Mouse (Mus musculus) hindbrain, embryonic 15.5 days (tissue): Measurements from ENCODE around the gene Hspa4. TPM values are rescaled to one million over a fixed set of nuclear protein-coding genes. Genes with fewer than 3 reads are reported as not detected.
"Not testable (repeated sequence)": the region's sequence is repeated elsewhere in the genome, so short reads cannot be mapped to it uniquely, and the experiment has no call there.

ENCODE experiments used
- ATAC-seq: fragments of 200-750 bp; cut with Nextera tagmentation; 2 replicates; pipeline ENCODE4 v1.8.0; 2017; ENCODE audit warnings: low read depth, moderate number of reproducible peaks, moderate TSS enrichment; ENCODE audit not compliant: low FRiP score
- H3K27ac ChIP-seq: fragments of 300-500 bp; sonication (generic); replicated peaks from 2 replicates; pipeline ENCODE4 v1.5.1; 2015; ENCODE audit warnings: mild to moderate bottlenecking, inconsistent platforms
- H3K27me3 ChIP-seq: fragments of 300-500 bp; sonication (generic); 2 replicates; pipeline ENCODE4 v1.6.1; 2015; ENCODE audit warnings: control low read depth, inconsistent platforms
- H3K36me3 ChIP-seq: fragments of 300-500 bp; sonication (generic); 2 replicates; pipeline ENCODE4 v1.6.1; 2015; ENCODE audit warnings: control low read depth, inconsistent platforms
- H3K4me1 ChIP-seq: fragments of 300-500 bp; sonication (generic); replicated peaks from 2 replicates; pipeline ENCODE4 v1.6.1; 2015; ENCODE audit warnings: control low read depth, inconsistent platforms
- H3K4me2 ChIP-seq: fragments of 300-500 bp; sonication (generic); 2 replicates; pipeline ENCODE4 v1.6.1; 2015; ENCODE audit warnings: moderate library complexity, mild to moderate bottlenecking, inconsistent platforms
- H3K4me3 ChIP-seq: fragments of 300-500 bp; sonication (generic); 2 replicates; pipeline ENCODE4 v1.5.1; 2015; ENCODE audit warnings: mild to moderate bottlenecking, inconsistent platforms
- H3K9ac ChIP-seq: fragments of 300-500 bp; sonication (generic); 2 replicates; pipeline ENCODE4 v1.6.1; 2015; ENCODE audit warnings: inconsistent platforms
- H3K9me3 ChIP-seq: fragments of 300-500 bp; sonication (generic); 2 replicates; pipeline ENCODE4 v1.6.1; 2016; ENCODE audit warnings: control low read depth, inconsistent platforms
- WGBS: fragments of 180-500 bp; shearing (Covaris S2); methylation state at CpG from one replicate; pipeline ENCODE4 v1.1.7; 2015; 5-methylcytosine and 5-hydroxymethylcytosine counted together
- polyA plus RNA-seq: library from polyadenylated mRNA; unstranded; fragments of >200 nt; fragmentation: Nextera tagmentation; extraction: Ambion mirVana; gene quantifications from 2 replicates; pipeline ENCODE4 v1.2.1, GENCODE M21; 2015

The Hspa4 gene
- polyA plus RNA-seq, 1 experiment from 2014 or later, result 45.3 TPM

DNA sequence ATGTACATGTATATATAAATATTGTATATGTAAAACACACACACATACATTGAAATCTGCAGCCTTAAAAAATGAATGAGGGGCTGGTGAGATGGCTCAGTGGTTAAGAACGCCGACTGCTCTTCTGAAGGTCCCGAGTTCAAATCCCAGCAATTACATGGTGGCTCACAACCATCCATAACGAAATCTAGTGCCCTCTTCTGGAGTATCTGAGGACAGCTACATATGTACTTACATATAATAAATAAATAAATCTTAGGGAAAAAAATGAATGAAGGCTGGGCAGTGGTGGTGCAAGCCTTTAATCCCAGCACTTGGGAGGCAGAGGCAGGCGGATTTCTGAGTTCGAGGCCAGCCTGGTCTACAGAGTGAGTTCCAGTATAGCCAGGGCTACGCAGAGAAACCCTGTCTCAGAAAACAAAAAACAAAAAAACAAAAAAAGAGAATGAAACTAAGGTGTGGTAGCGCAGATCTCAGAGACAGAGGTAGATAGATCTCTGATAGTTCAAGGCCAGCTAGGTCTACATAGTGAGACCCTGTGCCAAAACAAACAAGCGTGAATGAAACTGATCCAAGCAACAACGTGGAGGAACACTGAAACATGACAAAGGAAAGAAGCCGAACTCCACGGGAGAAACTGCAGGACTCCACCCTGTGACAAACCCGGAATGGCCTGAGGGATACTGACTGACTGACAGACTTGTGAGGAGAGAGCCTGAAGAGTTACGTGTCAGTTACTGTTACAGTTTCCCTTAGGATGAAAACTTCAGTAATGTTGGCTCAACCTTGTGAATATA, 4.0 kb upstream of the Hspa4 start:
- no peak overlapping the region for H3K4me2 ChIP-seq
- WGBS, result 84% methylated on average over 14 of the region's 14 CpGs

DNA sequence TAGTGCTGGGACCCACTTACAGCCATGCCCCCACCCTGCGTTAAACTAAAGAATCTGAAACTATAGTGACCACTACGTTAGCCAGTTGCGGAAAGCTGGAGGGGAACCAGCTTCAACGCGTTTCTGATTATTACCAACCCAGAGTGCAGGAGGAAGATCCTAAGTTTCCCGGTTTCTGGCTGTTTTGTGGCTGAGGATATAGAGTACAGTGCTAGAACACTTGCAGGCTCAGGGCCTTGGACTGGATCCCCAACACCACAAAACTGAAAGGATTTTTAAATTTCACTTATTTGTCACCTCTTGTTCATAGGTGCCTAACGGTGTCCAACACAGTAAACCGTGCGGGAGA, 884 bp upstream of the Hspa4 start:
- WGBS, result 57% methylated on average over 9 of the region's 9 CpGs
- peak overlapping the region; percentile 90 for H3K4me2 ChIP-seq

More for the DNA sequence above, 4.0 kb upstream of the Hspa4 start:
- H3K27ac ChIP-seq, result no peak overlapping the region
- peaks cover 12% of the 10 kb centered on the region for H3K4me1 ChIP-seq
- H3K9me3 ChIP-seq, result no peaks in the 10 kb centered on the region
- no peaks in the 10 kb centered on the region for H3K27me3 ChIP-seq
- no peaks in the 10 kb centered on the region for H3K36me3 ChIP-seq
- H3K4me3 ChIP-seq, result no peak overlapping the region
- no peak for ATAC-seq
- no peak overlapping the region for H3K9ac ChIP-seq

DNA sequence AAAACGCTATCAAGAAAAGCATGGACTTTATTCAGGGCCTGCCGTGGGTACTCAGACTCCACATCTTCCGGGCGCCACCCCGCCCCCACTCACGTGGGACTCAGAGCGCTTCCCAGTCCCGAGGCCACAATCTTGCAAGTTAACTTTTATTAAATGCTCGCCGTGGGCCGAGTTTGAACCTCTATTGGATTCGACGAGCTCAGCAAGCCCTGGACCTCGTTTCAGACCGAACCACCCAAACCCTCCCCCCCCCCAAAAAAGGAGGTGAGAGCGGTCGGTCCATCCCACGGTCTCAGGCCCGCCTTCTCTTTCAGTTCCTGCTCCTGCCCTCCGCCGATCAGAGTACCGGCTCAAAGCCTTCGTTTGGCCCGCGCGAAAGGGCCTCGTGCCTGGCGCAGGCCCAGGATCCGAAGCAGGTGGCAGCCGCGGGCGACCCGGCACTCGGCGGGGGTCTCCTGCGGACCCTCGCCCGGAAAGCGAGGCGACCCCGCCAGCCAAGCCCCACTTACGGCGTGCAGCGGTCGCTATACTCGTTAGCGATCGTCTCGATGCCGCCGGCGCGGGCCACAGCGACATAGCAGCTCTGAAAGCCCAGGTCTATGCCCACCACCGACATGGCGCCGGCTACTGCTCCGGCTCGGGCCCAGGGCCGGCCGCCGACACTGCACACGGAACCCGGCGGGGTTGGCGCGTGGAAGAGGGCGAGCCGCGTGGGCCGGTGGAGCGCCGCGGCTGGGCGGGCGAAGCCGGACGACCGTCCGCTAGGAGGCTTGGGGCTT, 517 bp downstream of the Hspa4 start:
- no peaks in the 10 kb centered on the region for H3K36me3 ChIP-seq
- H3K27ac ChIP-seq, result peak overlapping the region; percentile 95
- H3K27me3 ChIP-seq, result no peaks in the 10 kb centered on the region
- H3K4me2 ChIP-seq, result peak overlapping the region; percentile 90
- H3K4me3 ChIP-seq, result peak overlapping the region; percentile 99
- H3K9ac ChIP-seq, result peak overlapping the region; percentile 99
- no peak for ATAC-seq
- H3K4me1 ChIP-seq, result peaks cover 40% of the 10 kb centered on the region
- WGBS, result under 1% methylated on average over 79 of the region's 80 CpGs
- no peaks in the 10 kb centered on the region for H3K9me3 ChIP-seq

More for the DNA sequence above, 884 bp upstream of the Hspa4 start:
- no peak for ATAC-seq
- H3K9ac ChIP-seq, result peak overlapping the region; percentile 54
- peaks cover 38% of the 10 kb centered on the region for H3K4me1 ChIP-seq
- H3K27me3 ChIP-seq, result no peaks in the 10 kb centered on the region
- H3K4me3 ChIP-seq, result peak overlapping the region; percentile 99
- H3K9me3 ChIP-seq, result no peaks in the 10 kb centered on the region
- H3K27ac ChIP-seq, result peak overlapping the region; percentile 95
- no peaks in the 10 kb centered on the region for H3K36me3 ChIP-seq

DNA sequence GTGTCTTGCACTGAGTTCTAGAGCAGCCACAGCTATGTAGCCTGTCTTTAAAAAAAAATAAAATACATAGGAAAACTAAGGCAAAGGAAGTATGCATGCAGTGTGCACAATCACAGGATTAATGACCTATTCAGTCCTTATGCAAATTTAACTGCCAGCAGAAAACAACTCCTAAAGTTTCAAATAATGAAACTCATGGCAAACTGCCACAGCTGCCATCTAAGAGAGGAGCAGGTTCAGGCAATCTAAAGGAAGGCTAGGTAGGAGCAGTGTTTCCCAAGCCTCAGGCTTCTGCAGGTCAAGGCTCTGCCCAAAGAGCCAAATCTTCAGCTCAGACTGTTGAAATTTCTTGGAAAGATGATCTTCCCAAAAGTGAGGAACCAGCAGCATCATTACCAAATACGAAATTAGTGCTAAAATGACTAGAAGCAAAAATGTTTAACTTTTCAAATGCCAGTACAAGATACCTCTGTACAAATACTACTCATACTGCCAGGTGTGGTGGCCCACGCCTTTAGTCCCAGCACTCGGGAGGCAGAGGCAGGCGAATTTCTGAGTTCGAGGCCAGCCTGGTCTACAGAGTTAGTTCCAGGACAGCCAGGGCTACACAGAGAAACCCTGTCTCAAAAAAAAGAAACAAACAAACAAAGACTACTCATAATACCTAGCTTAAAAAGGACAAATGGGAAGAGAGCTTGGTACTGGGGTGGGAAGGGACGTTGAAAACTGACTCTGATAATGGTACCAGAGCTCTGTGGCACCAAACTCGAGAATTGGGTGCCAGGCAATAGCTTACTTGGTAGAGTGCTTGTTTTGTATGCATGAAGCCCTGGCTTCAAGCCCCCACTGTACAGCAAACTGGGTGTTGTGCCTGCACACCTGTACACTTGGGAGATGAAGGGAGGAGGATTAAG, 2.1 kb downstream of the Hspa4 start:
- no peak for ATAC-seq
- 86% methylated on average over 7 of the region's 7 CpGs for WGBS
- Histone ChIP-seq H3K9me3 (no peaks in the 10 kb centered on the region), H3K36me3 (no peaks in the 10 kb centered on the region), H3K4me3 (peak overlapping the region; percentile 99), H3K27ac (no peak overlapping the region), H3K4me2 (peak overlapping the region; percentile 90), H3K4me1 (peaks cover 40% of the 10 kb centered on the region), H3K27me3 (no peaks in the 10 kb centered on the region), H3K9ac (no peak overlapping the region)

DNA sequence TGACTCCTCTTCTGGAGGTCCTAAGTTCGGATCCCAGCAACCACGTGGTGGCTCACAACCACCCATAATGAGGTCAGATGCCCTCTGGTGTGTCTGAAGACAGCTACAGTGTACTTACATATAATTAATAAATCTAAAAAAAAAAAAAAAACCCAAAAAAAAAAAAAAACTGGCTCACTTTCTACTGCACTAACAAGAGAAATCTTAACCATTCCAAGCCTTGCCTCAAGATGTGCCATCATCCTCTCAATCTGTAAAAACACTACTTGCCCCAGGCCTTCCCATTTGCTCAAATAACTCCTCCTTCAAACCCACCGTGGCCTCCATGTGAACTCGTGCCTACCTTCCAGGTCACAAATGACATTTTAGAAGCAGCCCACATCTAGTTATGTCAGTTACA, 3.4 kb downstream of the Hspa4 start:
- H3K36me3 ChIP-seq, result peaks cover 4% of the 10 kb centered on the region; the same call in 1 of the 2 replicates
- 81% methylated on average over 4 of the region's 4 CpGs for WGBS
- no peak for ATAC-seq
- no peaks in the 10 kb centered on the region for H3K27me3 ChIP-seq
- no peak overlapping the region for H3K4me2 ChIP-seq
- H3K9ac ChIP-seq, result no peak overlapping the region
- H3K27ac ChIP-seq, result no peak overlapping the region
- H3K9me3 ChIP-seq, result no peaks in the 10 kb centered on the region
- no peak overlapping the region for H3K4me3 ChIP-seq
- peaks cover 40% of the 10 kb centered on the region for H3K4me1 ChIP-seq

DNA sequence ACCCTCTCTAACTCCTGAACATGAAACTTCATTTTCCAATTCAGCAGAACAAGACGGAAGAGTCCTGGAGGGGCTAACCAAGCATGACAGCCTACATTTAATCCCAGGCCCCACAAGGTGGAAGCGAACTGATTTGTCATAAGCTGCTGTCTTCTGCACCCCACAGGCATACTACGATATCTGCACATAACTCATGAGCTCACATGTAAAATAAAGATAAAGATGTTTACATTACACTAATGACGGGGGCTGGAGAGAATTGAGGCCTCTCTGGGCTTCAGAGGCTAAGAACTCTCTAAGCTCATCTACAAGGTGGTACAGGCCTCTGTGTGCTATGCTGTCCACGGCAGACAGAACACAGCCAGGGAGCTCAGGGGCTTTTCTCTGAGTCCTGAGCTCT, 5.8 kb downstream of the Hspa4 start:
- ATAC-seq, result no peak
- no peak overlapping the region for H3K9ac ChIP-seq

DNA sequence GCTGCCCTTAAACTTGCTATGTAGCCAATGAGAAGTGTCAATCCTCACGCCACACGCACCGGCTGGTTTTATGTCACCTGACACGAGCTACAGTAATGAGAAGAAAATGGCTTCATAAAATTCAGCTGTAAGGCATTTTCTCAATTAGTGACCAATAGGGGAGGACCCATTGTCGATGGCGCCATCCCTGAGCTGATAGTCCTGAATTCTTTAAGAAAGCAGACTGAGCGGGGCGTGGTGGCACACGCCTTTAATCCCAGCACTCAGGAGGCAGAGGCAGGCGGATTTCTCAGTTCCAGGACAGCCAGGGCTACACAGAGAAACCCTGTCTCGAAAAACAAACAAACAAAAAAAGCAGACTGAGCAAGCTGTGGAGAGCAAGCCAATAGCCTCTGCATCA, 9.4 kb downstream of the Hspa4 start:
- H3K9ac ChIP-seq, result no peak overlapping the region
- no peak overlapping the region for H3K4me2 ChIP-seq
- H3K4me3 ChIP-seq, result no peak overlapping the region
- no peak overlapping the region for H3K27ac ChIP-seq
- ATAC-seq, result no peak
- H3K4me1 ChIP-seq, result peaks cover 2% of the 10 kb centered on the region; the same call in 1 of the 2 replicates
- H3K36me3 ChIP-seq, result peaks cover 53% of the 10 kb centered on the region
- 89% methylated on average over 11 of the region's 11 CpGs for WGBS
- no peaks in the 10 kb centered on the region for H3K9me3 ChIP-seq
- no peaks in the 10 kb centered on the region for H3K27me3 ChIP-seq

More for the DNA sequence above, 5.8 kb downstream of the Hspa4 start:
- H3K27ac ChIP-seq, result no peak overlapping the region
- H3K36me3 ChIP-seq, result peaks cover 19% of the 10 kb centered on the region
- 78% methylated on average over 5 of the region's 5 CpGs for WGBS
- H3K9me3 ChIP-seq, result no peaks in the 10 kb centered on the region
- no peak overlapping the region for H3K4me3 ChIP-seq
- H3K27me3 ChIP-seq, result no peaks in the 10 kb centered on the region
- H3K4me2 ChIP-seq, result no peak overlapping the region
- peaks cover 31% of the 10 kb centered on the region for H3K4me1 ChIP-seq

DNA sequence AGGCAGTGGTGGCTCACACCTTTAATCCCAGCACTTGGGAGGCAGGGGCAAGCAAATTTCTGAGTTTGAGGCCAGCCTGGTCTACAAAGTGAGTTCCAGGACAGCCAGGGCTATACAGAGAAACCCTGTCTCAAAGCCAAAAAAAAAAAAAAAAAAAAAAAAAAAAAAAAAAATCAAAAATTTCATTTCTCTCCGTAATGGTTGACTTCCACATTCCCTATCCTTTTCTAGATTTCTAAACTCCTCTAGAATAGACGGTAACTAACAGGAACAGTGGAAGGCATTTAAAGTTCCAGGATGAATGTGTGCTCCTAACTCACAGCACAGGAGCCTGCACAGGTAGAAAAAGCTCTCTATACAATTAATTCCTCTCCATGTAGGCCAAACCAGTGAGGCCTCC, 10.1 kb downstream of the Hspa4 start:
- H3K4me3 ChIP-seq, H3K4me1 ChIP-seq, ATAC-seq, H3K4me2 ChIP-seq, H3K27ac ChIP-seq, H3K9me3 ChIP-seq, H3K27me3 ChIP-seq, H3K9ac ChIP-seq: not testable (repeated sequence)
- H3K36me3 ChIP-seq, result peaks cover 59% of the 10 kb centered on the region
- 94% methylated on average over 2 of the region's 2 CpGs for WGBS

DNA sequence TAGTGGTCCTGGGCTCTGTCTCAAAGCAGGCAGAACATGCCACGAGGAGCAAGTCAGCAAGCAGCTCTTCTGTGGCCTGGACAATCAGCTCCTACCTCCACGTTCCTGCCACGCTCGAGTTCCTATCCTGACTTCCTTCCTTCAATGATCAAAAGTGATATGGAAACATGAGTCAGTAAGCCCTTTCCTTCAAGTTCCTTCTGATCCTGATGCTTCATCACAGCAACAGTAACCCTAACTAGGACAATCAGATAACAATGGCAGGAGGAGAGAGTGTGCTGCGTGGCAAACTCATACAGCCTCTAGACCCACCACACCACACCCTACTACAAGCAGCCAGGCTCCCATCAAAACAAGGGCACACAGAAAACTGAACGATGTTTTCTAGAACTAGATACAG, 14.4 kb downstream of the Hspa4 start:
- H3K27me3 ChIP-seq, result no peaks in the 10 kb centered on the region
- no peaks in the 10 kb centered on the region for H3K9me3 ChIP-seq
- no peaks in the 10 kb centered on the region for H3K4me1 ChIP-seq
- no peak for ATAC-seq
- H3K4me3 ChIP-seq, result no peak overlapping the region
- H3K9ac ChIP-seq, result no peak overlapping the region
- no peak overlapping the region for H3K4me2 ChIP-seq
- peaks cover 82% of the 10 kb centered on the region for H3K36me3 ChIP-seq
- no peak overlapping the region for H3K27ac ChIP-seq
- WGBS, result 91% methylated on average over 6 of the region's 6 CpGs

DNA sequence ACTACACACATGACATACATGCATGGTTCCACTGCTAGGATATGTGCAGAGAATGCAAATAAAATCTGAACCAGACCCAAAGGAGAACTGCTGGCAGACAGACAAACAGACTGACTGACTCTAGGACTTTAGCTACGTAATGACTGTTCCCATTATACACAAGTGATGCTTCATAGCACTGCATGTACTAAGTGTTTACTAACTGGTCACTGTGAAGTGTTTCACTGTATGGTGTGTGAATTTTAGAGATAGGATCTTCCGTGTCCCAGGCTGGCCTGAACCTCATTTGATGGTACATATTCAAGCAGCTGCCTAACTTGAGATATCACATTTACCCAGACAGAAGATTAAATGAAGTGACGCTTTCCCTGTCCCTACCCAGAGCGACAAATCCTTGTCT, 21.8 kb downstream of the Hspa4 start:
- peaks cover 55% of the 10 kb centered on the region for H3K36me3 ChIP-seq
- no peak overlapping the region for H3K4me3 ChIP-seq
- no peak overlapping the region for H3K4me2 ChIP-seq
- WGBS, result 90% methylated on average over 4 of the region's 4 CpGs
- H3K9ac ChIP-seq, result no peak overlapping the region
- no peaks in the 10 kb centered on the region for H3K9me3 ChIP-seq
- no peaks in the 10 kb centered on the region for H3K27me3 ChIP-seq
- no peak for ATAC-seq
- H3K4me1 ChIP-seq, result no peaks in the 10 kb centered on the region
- H3K27ac ChIP-seq, result no peak overlapping the region

DNA sequence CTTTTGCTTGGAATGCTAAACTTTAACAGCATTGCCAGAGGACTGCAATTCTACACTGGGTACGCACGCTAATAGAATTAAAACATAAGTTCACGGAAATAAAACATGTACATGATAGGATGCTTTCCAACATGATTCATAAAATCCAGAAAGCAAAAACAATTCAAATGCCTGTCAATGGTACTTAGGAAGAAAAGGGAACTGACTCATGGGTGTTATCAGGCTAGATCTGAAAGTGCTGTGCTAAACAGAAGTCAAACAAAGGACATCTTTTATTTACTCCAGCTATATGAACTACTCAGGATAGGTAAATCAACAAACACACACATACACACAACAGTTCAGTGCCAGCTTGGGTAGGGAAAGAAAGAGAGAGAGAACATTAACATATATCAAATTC, 24.9 kb downstream of the Hspa4 start:
- Histone ChIP-seq H3K9me3 (no peaks in the 10 kb centered on the region), H3K36me3 (peaks cover 57% of the 10 kb centered on the region), H3K27ac (no peak overlapping the region), H3K9ac (no peak overlapping the region), H3K4me3 (no peak overlapping the region), H3K4me1 (no peaks in the 10 kb centered on the region), H3K4me2 (no peak overlapping the region), H3K27me3 (no peaks in the 10 kb centered on the region)
- ATAC-seq, result no peak
- 96% methylated on average over 3 of the region's 3 CpGs for WGBS

DNA sequence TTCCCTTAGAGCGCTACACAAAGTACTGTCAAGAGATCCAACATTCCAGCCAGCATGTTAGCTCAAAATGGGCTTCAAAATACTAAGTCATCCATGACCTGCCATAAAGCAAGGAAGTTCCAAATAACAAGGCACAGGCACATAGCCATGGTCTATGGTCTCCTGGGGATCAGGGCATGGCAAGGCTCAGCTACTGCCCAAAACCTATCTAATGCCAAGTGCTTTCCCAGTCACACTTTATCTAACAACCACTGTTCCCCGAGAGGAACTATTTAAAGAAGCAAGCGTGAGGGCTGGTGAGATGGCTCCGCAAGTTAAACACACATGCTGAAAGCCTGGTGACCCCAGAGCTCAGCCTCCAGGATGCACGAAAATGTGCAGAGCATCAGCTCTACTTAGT, 26.9 kb downstream of the Hspa4 start:
- H3K4me3 ChIP-seq, result no peak overlapping the region
- H3K4me1 ChIP-seq, result no peaks in the 10 kb centered on the region
- H3K27me3 ChIP-seq, result no peaks in the 10 kb centered on the region
- H3K4me2 ChIP-seq, result no peak overlapping the region
- H3K9ac ChIP-seq, result no peak overlapping the region
- no peak for ATAC-seq
- H3K27ac ChIP-seq, result no peak overlapping the region
- H3K36me3 ChIP-seq, result peaks cover 68% of the 10 kb centered on the region
- 97% methylated on average over 5 of the region's 5 CpGs for WGBS
- H3K9me3 ChIP-seq, result no peaks in the 10 kb centered on the region
